Mouse (Mus musculus): ENCODE data around the gene Sema5b.

The Sema5b gene

DNA sequence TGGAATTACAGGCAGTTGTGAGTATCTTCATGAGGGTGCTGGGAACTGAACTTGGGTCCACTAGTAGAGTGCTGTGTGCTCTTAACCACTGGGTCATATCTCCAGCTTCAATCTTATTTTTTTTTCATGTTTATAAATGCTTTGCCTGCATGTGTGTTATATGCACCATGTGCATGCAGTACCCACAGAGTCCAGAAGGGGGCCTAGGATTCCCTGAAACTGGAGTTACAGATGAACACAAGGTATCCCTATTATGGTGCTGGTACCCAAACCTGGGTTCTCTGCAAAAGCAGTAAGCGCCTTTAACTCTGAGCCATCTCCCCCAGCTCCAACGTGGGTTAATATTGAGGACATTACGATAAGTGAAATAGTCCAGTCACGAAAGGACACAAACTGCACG is 52.5 kb downstream of the Sema5b start:
- DNase-seq (ENCODE audit: low spot score), result no peak

DNA sequence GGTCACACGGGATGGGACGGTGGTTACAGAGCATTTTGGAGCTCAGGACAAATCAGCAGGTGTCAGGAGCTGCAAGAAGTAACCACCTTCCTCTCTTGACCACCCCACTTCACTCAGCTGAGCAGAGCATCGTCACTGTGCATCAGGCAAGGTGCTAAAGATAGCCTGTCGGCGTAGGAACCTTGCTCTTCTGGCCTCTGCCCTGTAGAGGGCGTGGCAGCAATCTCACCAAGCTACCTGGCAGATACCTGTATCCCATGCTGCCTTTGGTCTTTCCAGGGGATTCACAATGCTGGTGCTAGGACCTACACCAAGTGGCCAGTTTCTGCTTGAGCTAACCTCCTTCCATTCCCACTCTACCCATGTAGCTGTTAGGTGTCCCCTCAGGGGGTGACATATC is 55.3 kb downstream of the Sema5b start:
- no peak for DNase-seq (ENCODE audit: low spot score)

DNA sequence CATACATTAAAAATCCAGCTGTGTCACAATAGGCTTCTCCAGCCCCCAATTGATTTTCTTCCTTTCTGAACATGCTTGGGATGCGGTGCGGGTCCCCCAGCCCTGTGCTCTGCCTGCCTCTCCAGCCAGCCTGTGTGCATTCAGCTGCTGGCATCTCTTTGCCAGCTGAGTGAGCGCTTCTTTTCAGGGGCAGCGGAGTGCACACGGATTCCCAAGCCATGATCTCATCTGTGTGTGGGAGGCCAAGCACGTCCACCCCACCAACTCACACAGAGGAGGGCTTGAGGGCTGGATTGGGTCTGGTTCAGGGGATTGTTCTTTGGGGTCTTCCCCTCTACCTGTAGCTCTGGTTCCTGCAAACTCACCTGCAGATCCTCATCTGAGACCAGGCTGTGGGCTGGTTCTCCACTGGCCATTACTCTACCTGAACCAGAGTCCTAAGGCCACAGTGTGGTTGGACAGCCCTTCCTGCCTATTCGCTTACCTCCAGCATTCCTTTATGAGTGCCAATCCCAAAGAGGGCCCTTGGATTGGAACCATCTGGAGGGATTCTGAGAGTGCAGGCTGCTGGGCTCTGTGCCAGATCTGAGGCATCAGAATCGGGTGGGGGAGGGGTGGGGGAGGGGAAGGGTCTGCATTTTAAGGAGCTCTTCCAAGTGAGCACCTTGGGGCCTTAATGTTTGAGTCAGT is 55.9 kb downstream of the Sema5b start:
- DNase-seq (ENCODE audit: low spot score), result no peak

DNA sequence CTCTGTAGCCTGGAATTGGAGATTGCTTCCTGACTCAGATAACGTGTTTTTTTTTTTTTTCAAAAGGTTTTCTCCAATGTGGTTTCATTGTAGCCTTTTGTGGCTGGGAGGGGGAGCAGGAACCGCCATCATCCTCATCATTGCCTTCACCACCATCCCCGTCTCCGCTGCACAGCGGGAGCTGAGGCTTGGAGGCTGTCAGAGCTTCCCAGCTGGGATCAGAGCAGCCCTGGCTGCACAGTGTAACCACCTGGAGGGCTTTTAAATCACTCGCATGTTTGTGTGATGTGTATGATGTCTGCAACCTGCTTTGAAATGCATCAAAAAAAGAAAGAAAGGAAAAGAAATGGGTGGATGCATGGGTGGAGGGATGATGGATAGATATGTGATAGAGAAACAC is 57.0 kb downstream of the Sema5b start:
- DNase-seq (ENCODE audit: low spot score), result no peak

DNA sequence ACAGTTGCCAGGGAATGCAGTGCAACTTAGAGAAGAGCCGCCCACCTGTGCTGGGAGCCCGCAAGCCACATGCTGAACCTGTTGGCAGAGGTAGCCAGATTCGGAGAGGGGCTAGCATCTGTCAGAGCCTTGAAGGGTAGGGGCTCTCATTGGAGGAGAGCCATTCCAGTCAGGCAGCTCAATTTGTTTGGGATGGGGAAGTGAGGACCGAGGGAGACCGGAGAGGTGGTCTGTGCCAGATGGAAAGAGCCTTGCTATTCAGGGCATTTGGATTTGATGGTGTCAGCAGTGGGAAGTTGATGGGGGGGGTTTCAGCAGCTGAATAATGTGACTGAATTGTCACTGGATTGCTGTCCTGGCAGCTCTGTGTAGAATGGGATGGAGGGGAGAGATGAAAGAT is 57.9 kb downstream of the Sema5b start:
- no peak for DNase-seq (ENCODE audit: low spot score)

DNA sequence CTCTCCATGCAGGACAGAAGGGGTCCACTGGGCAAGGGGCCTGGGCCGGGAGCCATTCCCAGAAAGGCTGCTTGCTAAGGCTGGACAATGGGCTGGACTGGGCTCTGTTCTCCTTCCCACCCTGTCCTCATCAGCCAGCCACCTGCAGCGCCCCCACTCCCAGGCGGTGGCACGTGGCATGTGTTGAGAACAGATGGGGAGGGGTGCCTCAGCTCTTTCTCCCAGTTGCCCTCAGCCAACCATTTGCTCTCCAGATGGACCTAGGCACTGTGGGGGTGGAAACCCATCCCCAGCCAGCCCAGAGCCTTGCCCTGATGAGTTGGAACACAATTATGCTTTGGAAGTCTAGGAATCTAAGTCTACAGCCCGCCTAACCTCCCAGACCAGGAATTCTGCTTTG is 59.3 kb downstream of the Sema5b start:
- no peak for DNase-seq (ENCODE audit: low spot score)

DNA sequence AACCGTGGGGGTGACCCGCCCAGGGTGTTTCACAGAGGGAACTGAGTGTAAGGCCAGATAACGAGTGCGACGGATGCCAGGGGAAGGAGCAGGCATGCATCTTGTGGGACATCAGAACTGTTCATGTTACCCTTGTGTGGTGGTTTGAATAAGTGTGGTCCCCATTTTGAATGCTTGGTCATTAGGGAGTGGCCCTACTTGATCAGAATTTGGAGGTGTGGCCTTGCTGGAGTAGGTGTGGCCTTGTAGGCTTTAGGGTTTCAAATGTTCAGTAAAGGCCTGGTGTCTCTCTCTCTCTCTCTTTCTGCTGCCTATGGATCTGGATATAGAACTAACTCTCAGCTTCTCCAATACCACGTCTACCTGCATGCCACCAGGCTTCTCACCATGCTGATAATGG is 60.5 kb downstream of the Sema5b start:
- DNase-seq (ENCODE audit: low spot score), result no peak

DNA sequence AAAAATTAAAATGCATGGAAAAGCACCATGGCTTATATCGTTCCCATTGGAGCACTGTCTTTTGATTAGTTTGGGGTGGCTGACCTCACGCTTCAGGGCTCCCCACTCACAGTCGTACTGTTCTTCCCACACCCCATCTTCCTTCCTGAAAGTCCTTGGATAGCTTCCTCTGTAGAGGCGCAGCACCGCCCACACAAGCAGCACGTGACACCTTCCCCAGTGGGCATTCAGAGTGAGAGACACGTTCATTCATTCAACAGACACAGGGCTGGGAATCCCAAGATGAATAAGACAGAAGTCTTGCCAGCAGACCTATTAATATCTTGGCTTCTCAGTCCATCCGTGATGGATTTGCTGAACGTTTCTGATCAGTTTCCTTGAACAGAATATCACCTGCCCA is 61.6 kb downstream of the Sema5b start:
- DNase-seq (ENCODE audit: low spot score), result no peak

DNA sequence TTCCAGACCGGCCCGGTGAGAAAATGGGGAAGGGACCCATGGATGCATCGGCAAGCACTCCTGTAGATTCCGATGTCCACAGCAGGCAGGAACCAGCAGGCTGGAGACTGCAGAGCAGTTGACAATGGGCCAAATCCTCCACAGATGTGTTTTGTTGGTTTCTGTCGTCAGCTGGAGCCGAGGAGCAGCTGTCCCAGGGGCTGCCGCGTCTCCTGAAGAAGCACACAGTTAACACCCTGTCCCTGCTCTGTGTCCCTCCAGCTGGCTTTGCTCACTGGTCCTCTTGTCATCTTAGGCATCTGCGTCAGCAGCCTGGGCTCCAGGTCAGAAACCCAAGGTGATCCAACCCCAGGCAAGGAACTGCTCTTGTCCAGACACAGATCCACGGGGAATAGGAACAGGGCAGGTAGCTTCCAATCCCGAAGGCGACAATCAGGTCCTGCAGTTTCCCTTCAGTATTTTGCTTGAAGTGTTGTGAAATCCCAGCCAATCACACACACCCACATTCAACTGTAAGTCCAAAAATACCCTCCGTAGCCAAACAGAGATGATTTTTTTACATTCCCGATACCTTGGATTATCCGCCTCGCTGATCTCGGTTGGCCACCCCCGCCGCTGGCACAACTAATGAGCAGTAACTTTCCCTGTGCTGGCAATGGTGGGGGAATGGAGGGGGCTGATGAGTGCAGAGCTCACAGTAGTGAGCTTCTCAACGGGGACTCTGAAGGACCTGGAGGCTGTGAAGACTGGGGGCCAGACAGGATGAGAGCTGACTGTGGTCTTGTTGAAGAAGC is 63.0 kb downstream of the Sema5b start:
- no peak for DNase-seq (ENCODE audit: low spot score)

DNA sequence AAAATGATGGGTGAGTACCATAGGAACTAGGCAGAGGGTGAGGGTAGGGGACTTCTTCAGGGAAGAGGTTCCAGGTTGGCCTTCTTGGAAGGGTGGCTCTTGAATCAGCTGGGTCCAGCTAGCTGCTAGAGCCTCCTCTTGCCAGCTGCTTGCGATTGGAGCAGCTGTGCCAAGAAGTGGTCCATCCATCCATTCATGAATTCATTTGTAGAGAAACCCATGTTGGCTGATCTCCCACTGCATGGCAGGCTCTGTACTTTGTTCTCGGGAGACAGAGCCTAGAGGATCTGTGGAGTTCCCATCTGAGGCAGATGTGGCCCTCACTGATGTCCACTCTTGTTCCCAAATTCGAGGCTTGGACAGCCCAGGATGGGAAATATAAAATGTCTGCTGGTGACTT is 66.3 kb downstream of the Sema5b start:
- no peak for DNase-seq (ENCODE audit: low spot score)

DNA sequence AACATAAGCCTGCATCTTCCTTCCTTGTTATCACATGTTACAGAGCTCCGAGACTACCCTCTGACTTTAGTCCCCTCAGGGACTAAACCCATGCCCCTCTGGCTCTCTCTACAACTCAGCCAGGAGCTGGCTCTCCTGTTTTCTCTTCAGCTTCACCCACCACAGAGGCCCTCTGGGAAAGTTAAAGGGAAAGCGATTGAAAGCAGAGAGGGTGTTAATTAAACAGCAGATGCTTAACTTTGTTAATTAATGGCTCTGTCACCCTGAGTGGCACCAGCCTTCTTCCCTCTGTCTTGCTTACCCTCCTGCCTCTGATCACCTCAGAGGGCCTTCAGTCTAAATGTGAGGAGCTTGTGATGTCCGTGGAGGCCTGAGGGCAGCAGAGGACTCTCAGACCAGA is 67.3 kb downstream of the Sema5b start:
- DNase-seq (ENCODE audit: low spot score), result no peak

DNA sequence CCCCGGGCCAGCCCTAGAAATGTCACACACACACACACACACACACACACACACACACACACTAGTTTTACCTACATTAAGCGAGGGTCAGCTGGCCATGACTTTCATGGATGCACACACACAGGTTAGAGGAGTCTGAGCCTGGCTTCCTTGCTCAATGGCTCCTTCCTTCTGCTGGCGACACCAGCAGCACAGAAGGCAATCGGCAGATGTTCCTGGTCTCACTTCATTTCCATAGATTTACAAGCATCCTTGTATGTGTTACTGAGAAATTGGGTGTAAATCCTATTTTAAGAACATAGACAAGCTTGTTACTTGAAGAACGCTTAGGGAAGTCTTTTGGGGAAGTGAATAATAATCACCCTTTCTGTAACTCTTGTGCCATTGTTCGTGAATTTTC is 68.6 kb downstream of the Sema5b start:
- no peak for DNase-seq (ENCODE audit: low spot score)

DNA sequence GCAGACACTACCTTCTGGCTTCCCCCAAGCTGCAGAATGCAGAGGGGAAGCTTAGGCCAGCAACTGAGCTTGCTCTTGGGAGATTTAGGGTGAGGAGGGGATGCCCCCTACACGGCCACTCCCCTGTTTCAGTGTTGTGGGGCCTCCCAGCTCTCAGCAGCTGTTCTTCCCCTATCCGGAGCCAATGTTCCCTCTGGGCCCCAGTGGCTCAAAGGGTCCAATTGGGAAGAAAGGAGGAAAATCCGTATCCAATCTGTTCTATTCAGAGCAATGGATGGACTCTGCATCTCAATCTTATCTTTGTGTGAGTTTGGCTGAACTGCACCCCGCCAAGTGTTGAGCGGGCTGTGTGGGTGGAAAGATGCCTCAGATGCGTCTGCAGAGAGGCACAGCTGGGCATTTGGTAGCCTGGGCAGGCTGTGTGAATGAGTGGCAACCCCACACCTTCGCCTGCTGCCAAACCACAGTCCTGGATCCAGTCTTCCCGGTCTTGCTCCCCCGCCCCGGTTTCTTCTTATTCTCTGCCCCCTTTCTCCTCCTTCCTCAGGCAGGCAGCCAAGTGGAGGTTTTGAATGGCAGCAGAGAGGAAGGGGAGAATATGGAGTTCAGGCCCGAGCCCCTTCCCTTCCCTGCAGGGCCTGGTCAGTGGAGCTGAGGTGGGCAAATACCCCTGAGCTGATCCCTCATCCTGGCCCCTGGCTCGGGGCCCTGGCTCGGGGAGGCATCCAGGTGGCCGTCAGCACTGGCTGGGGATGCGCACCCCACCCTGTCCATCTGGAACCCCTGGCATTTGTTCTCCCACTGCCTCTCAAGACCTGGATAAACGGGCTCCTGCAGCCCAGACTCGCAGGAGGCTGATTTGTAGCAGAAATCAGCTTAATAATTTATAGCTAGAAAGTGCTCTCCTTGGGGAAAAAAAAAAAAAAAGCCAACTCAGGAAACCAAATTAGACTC is 73.2 kb downstream of the Sema5b start:
- DNase-seq (ENCODE audit: low spot score), result peak; percentile 50

DNA sequence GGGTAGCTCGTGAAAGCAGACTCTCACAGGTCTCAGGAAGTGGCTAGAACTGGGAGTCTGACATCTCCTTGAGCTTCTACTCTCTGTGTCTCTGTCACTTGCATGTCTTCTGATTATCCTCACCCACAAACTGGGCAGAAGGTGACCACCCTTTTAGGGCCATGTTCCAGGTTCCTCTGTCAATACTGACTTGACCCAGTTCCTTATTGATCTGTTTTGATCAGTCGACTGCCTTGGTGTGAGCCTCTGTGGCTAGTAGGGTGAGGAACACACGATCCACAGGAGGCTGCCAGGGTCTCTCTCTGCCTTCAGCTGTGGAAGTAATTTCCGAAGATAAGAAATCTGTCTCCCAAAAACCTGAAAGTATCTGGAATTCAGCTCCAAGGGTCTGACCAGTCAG is 76.8 kb downstream of the Sema5b start:
- no peak for DNase-seq (ENCODE audit: low spot score)

DNA sequence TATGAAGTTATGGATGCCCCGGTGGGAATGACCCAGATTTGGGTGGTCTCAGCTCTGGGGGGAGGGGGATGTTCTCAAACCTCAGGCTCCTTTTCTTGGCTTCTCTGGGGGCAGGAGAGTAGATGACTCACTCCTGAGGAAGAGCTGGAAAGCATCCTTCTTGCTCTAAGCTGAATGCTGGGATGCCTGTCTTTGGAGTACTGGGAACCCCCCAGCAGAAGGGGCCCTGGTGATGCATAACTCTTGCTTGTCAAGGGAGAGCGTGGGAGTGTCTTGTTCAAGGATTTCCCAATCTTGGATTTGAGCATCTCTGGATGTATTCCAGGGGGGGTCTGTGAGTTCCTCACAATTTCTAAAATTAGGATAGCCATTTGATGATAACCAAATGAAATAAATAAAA is 82.1 kb downstream of the Sema5b start:
- DNase-seq (ENCODE audit: low spot score), result no peak

DNA sequence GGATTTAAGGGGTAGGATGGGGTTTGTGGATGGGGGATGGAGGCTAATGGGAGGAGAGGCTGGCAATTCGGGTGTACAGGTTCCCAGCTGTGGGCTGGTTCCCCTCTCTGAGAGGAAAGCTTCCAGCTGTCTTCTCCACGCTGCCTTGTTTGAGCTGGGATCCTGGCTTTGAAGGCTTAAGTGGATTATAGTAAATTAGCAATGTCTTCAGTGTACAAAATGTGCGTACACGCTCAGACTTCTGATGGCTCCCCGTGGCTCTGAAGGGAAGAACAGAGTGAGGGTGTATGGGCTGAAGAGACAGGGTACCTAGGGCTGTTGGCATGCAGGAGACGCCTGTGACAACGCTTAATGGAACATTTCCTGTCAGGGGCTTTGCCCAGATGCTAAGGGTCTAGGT is 83.0 kb downstream of the Sema5b start:
- DNase-seq (ENCODE audit: low spot score), result no peak

DNA sequence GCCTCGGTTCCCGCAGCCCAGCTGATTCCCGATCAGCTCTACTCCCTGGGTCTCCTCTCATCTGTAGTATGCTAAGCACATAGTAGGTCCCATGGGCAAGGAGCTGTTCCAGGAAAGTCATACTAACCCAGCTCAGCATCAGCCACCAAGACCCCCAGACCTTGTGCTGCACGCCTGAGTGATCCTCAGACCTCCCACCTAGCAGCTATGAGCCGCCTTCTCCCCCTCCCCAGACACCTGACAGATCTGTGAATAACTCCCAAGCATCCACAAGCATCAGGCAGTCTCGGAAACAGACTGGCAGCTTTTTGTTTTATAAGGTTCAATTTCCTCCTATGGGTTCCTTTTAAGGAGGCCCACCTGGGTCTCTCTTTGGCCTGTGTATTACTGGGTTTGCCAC is 83.9 kb downstream of the Sema5b start:
- no peak for DNase-seq (ENCODE audit: low spot score)

DNA sequence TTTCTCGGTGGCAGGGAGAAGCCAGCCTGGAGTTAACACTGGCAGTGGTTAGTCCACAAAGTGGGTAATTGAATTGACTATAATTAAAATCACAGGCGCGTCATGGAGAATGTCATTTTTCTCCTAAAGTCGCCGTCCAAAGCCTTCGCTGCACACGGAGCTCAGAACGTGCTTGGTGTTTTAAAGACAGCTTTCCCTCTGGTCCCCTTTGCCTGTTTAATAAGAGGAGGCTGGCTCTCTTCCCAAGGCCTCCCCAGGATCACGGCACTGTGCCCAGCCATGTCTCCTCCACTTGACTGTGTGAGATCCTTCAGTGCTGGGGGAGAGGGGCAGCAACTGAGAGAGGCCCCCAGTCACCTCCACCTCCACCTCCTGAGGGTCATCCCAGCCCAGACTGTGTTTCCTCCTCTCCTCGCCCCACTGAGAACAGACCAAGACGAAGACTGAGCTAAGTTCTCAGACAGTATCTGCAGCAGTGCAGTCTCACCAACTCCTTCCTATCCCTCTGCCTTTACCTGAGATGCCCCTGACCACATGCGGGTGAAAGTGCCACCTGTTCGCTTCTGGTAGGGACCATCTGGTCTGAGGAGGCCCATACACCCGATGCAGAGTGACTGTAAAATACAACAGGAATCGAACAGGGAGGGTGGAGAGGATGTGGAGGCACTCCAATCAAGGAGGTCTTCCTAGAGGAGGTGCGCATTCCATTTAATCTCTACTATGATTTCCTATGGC is 84.5 kb downstream of the Sema5b start:
- DNase-seq (ENCODE audit: low spot score), result no peak

DNA sequence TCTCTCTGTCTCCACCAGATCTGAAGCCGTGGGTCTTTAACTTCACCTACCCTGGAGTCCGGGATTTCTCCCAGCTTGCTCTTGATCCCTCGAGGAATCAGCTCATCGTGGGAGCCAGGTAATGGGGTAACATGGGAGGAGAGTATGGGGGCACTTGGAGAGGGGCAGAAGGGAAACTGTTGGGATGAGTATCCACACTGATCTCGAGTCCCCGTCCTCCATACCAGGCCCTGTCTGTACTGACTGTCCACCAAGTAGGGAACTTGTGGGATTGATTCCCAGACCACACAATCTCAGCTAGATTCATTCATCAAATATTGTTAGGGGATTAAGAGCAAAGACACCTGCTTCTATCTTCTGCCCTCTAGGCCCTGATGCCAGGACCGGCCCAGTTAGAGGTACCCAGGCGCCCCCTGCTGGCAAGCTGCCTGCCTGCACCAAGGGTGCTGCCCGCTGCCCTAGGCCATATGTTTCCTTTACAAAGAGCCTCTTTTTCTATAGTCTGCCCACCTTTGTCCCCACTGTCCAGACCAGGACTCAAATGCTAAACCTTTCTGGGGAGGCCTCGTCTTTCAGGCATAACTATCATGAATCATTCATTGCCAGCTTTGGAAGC is 87.2 kb downstream of the Sema5b start:
- peak; percentile 64 for DNase-seq (ENCODE audit: low spot score)

DNA sequence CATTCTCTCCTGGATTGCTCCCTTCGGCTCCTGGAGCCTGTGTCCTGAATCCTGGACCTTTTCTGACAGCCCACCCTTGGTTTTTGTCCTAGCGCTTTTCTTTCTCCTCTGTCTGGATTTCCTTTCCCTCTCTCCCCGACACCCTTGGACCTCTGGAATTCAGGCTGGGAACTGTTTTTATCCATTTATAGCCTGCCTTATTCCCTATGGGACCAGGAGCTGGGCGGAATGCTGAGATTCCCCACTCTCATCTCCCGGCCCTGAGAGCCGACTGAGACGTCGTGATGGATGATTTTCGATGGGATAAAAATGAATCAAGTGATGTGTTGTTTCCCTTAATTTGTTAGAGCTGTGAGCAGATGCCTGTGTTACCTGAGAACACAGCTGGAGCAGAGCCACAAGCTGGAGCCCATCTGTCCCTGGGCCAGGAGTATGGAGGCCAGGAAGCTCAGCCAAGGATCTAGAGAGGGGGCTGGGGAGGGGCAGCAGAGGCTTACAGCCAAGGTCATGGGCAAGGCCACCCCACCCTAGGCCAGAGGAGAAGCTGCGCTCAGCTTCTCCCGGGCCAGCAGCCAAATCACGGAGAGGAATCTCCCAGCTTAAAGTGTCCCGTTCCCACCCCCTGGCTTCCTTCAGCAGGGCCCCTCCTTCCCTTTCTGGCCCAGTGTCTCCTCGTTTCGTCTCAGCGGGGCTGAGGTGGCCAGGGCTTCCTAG is 89.7 kb downstream of the Sema5b start:
- DNase-seq (ENCODE audit: low spot score), result peak; percentile 38

DNA sequence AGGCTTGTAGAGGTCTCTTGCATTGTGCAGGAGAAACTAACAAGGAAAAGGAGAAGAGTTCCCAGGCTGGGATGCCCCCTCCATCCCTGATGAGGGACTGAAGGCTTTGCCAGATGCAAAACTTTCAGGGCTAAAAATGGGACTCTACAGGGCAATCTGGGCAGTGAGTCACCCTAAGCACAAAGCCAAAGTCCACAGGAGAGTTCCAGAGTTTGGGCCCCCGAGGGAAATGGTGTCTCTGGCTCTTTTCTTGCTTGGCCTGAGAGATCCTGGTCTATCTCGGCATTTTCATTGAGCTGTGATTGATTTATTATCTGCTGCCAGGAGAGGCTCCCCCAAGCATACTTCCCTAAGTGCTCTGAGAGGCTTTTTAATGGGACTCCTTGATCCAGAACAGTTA is 92.1 kb downstream of the Sema5b start:
- peak; percentile 60 for DNase-seq (ENCODE audit: low spot score)

All from adipocyte (in vitro differentiated cells).